11 mouse cellular contexts compared by ENCODE assay signal in genomic region chr4:106988886-106989225, GRCm38 (mm10).
A peak's percentile ranks its signal among the peaks of the same experiment; 100 is the strongest.
DNase-seq lines count a peak whose midpoint lies in the region; ATAC-seq and TF ChIP-seq lines count a peak whose summit lies in the region.
"Had no signal": no experiment of that assay in that cellular context is flagged by ENCODE, and none has a peak within 500 bp of the region (broad histone marks: within the 10 kb centered on the region; RNA-seq: fewer than 3 reads in every experiment).

No protein-coding gene starts in this region.

- WGBS in lung, embryonic 14.5 days, result 74% methylated on average over 6 of the region's 6 CpGs
- 29% methylated on average over 6 of the region's 6 CpGs for WGBS in hindbrain, embryonic 10.5 days
- WGBS in limb, embryonic 15.5 days, result 63% methylated on average over 6 of the region's 6 CpGs
- 72% methylated on average over 6 of the region's 6 CpGs for WGBS in stomach, embryonic 15.5 days

- no peak for DNase-seq in lung, embryonic 14.5 days
- no peak for DNase-seq in lung, postnatal 25 days (ENCODE audit: low spot score)
- DNase-seq in hindbrain, embryonic 10.5 days (ENCODE audit: low spot score), result no peak
- no peak for DNase-seq in spleen, postnatal 14 days (ENCODE audit: low spot score in 2 of 2)
- no peak for DNase-seq in left cerebral cortex, postnatal 4 days
- no peak for DNase-seq in cerebellum, adult 9-10 months
- DNase-seq: cerebellum, adult 11-12 months; heart, adult 11 months had no signal

- H3K27ac ChIP-seq in lung, embryonic 14.5 days (ENCODE audit: low read depth), result peak overlapping the region; percentile 19; the same call in 1 of the 2 replicates
- peak overlapping the region; percentile 82 for H3K27ac ChIP-seq in hindbrain, embryonic 10.5 days
- H3K27ac ChIP-seq in limb, embryonic 15.5 days, result peak overlapping the region; percentile 22; the same call in 1 of the 2 replicates
- H3K27ac ChIP-seq in stomach, embryonic 15.5 days, result peak overlapping the region; percentile 32

- H3K4me2 ChIP-seq in lung, embryonic 14.5 days, result no peak overlapping the region
- H3K4me2 ChIP-seq in limb, embryonic 15.5 days, result no peak overlapping the region
- H3K4me2 ChIP-seq in stomach, embryonic 15.5 days, result no peak overlapping the region

- no peak overlapping the region for H3K9ac ChIP-seq in lung, embryonic 14.5 days
- H3K9ac ChIP-seq in limb, embryonic 15.5 days, result no peak overlapping the region
- no peak overlapping the region for H3K9ac ChIP-seq in stomach, embryonic 15.5 days

- H3K36me3 ChIP-seq in lung, embryonic 14.5 days (ENCODE audit: insufficient read depth), result peaks cover 3% of the 10 kb centered on the region; the same call in 1 of the 2 replicates
- peaks cover 15% of the 10 kb centered on the region; the same call in 1 of the 2 replicates for H3K36me3 ChIP-seq in hindbrain, embryonic 10.5 days
- 0 out of 2 replicates have a peak, but pooled peaks cover 2% of the 10 kb centered on the region for H3K36me3 ChIP-seq in limb, embryonic 15.5 days
- H3K36me3 ChIP-seq in stomach, embryonic 15.5 days, result no peaks in the 10 kb centered on the region

- peaks cover 21% of the 10 kb centered on the region for H3K4me1 ChIP-seq in lung, embryonic 14.5 days (ENCODE audit: insufficient read depth)
- H3K4me1 ChIP-seq in hindbrain, embryonic 10.5 days (replicated peaks), result peaks cover 100% of the 10 kb centered on the region
- H3K4me1 ChIP-seq in limb, embryonic 15.5 days, result peaks cover 79% of the 10 kb centered on the region
- H3K4me1 ChIP-seq in stomach, embryonic 15.5 days, result peaks cover 54% of the 10 kb centered on the region

- intact Hi-C loops in left cerebral cortex, postnatal 4 days (cut with DNase I), result no loop called here

- no peaks in the 10 kb centered on the region for H3K27me3 ChIP-seq in lung, embryonic 14.5 days (ENCODE audit: insufficient read depth, low read length)
- H3K27me3 ChIP-seq in hindbrain, embryonic 10.5 days (ENCODE audit: insufficient read depth, poor library complexity, severe bottlenecking), result 0 out of 2 replicates have a peak, but pooled peaks cover 5% of the 10 kb centered on the region
- no peaks in the 10 kb centered on the region for H3K27me3 ChIP-seq in limb, embryonic 15.5 days
- no peaks in the 10 kb centered on the region for H3K27me3 ChIP-seq in stomach, embryonic 15.5 days (replicated peaks)

- no peak overlapping the region for H3K4me3 ChIP-seq in lung, embryonic 14.5 days (ENCODE audit: low read depth, low read length)
- H3K4me3 ChIP-seq in hindbrain, embryonic 10.5 days, result peak overlapping the region; percentile 30
- H3K4me3 ChIP-seq in limb, embryonic 15.5 days, result no peak overlapping the region
- H3K4me3 ChIP-seq in stomach, embryonic 15.5 days (replicated peaks), result no peak overlapping the region

- TF ChIP-seq CTCF in lung, embryonic 14.5 days (IDR thresholded peaks at IDR 0.05; ENCODE audit: low read depth), result no peak

- no peaks in the 10 kb centered on the region for H3K9me3 ChIP-seq in lung, embryonic 14.5 days (ENCODE audit: low read depth, low read length)
- no peaks in the 10 kb centered on the region for H3K9me3 ChIP-seq in hindbrain, embryonic 10.5 days
- no peaks in the 10 kb centered on the region for H3K9me3 ChIP-seq in limb, embryonic 15.5 days
- no peaks in the 10 kb centered on the region for H3K9me3 ChIP-seq in stomach, embryonic 15.5 days

- no peak for ATAC-seq in lung, embryonic 14.5 days (ENCODE audit: insufficient read depth)
- no peak for ATAC-seq in limb, embryonic 15.5 days (ENCODE audit: insufficient number of reproducible peaks, low FRiP score, low TSS enrichment, low read depth)
- no peak for ATAC-seq in stomach, embryonic 15.5 days (ENCODE audit: insufficient read depth, low FRiP score, low read depth)
- ATAC-seq: intestine, postnatal 0 days had no signal

Comparison
In these comparisons a context has a peak if more than half of its experiments do, and no peak if none do; other contexts are left out.
1. H3K27ac ChIP-seq: peak in every context shown above with its lines; median percentile 82 in hindbrain, embryonic 10.5 days; 32 in stomach, embryonic 15.5 days; 22 in limb, embryonic 15.5 days; 19 in lung, embryonic 14.5 days.